Mouse (Mus musculus) heart, postnatal 4 days (tissue): ENCODE results near the gene Nr0b2. TPM values are rescaled to one million over a fixed set of nuclear protein-coding genes. Genes with fewer than 3 reads are reported as not detected.

Source experiments
- microRNA-seq, 2 experiments: library from miRNA; unstranded; fragments of <30 nt; microRNA quantifications; one replicate each; pipeline ENCODE4 v1.2.0; 2021 to 2022
- total RNA-seq, 2 experiments: library from RNA; stranded (reverse); gene quantifications; 2 replicates each; pipeline ENCODE4 v1.2.3; 2021

Nr0b2 gene
- total RNA-seq, 2 experiments from 2014 or later: 8.0 to 11.5 TPM

Small RNA genes within 50 kb of the gene (microRNA-seq; reads per million reads assigned to microRNA genes)
- 0 reads per million in 2 experiments for gene Gm23158

Other genes starting within 250 kb of the Nr0b2 start
- 10 to 100 TPM; 46.9 to 47.9 TPM for gene Wdtc1, start 199.9 kb upstream of the Nr0b2 start, total RNA-seq
- 10 to 100 TPM; 21.1 to 24.4 TPM for gene Slc9a1, start 183.7 kb upstream of the Nr0b2 start, total RNA-seq
- 1 to 10 TPM; 1.9 to 3.1 TPM for gene Tent5b, start 73.2 kb upstream of the Nr0b2 start, total RNA-seq
- 1 to 10 TPM; 1.4 to 2.4 TPM for gene Trnp1, start 54.8 kb upstream of the Nr0b2 start, total RNA-seq
- gene Kdf1, start 34.4 kb upstream of the Nr0b2 start, total RNA-seq: not detected
- 10 to 100 TPM; 89.3 to 90.2 TPM for gene Nudc, start 7.4 kb upstream of the Nr0b2 start, total RNA-seq
- gene Gpatch3, start 21.4 kb downstream of the Nr0b2 start, total RNA-seq: 1 to 10 TPM; 5.2 to 6.0 TPM
- gene Gpn2, start 31.0 kb downstream of the Nr0b2 start, total RNA-seq: 10 to 100 TPM; 11.0 to 11.1 TPM
- gene Sfn, start 48.8 kb downstream of the Nr0b2 start, total RNA-seq: 1 to 10 TPM; 1.3 to 1.4 TPM
- gene Zdhhc18, start 96.8 kb downstream of the Nr0b2 start, total RNA-seq: 10 to 100 TPM; 21.4 to 22.1 TPM
- 10 to 100 TPM in 1 of 2 experiments, 1 to 10 TPM in 1; 9.8 to 12.0 TPM for gene Pigv, start 119.3 kb downstream of the Nr0b2 start, total RNA-seq
- 10 to 100 TPM; 74.6 to 77.3 TPM for gene Arid1a, start 203.4 kb downstream of the Nr0b2 start, total RNA-seq